Mouse (Mus musculus): ENCODE measurements at regions not wholly inside any gene's neighbourhood (a gene's known extent, or its start where the extent isn't known, plus 50 kb on each side); places are given as distances from the start of the nearest gene placed in this dataset.

DNA sequence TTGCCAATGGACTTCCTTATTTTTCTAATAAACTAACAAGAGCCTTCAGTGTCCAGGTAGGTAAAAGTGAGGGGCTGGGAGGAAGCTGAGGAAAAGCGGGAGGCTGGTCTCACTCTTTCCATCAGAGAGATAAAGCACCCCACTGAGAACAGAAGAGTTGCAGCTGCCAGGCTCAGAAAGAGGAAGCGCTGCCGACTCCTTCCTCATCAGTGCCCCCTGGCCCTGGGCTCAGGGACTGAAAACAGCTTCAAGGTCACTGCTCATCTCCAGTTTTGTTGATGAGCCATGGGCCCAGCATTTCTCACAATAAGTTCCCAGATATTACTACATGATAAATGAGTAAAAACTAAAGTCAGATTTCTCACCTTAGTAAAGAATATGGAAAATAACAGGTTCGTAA is 57.4 kb upstream of the Frmd6 start:
- no peaks in the 10 kb centered on the region for H3K27me3 ChIP-seq (ENCODE audit: control insufficient read depth, insufficient read depth, low read length)
- no peak overlapping the region for H3K27ac ChIP-seq (replicated peaks; ENCODE audit: low read depth, low read length)
- no peak overlapping the region for H3K9ac ChIP-seq (replicated peaks; ENCODE audit: low read length)
- no peaks in the 10 kb centered on the region for H3K9me3 ChIP-seq (ENCODE audit: control insufficient read depth, low read length)
- DNase-seq (no peak), ATAC-seq (ENCODE audit: low FRiP score, low TSS enrichment) (no peak)
- H3K4me1 ChIP-seq (ENCODE audit: control insufficient read depth, insufficient read depth, low read length) = no peaks in the 10 kb centered on the region
- WGBS = 47% methylated on average over 4 of the region's 4 CpGs
- H3K4me3 ChIP-seq (replicated peaks; ENCODE audit: low read depth, low read length) = no peak overlapping the region
- no peak overlapping the region for H3K4me2 ChIP-seq (ENCODE audit: low read length)
- H3K36me3 ChIP-seq (ENCODE audit: control insufficient read depth, insufficient read depth, low read length) = no peaks in the 10 kb centered on the region

DNA sequence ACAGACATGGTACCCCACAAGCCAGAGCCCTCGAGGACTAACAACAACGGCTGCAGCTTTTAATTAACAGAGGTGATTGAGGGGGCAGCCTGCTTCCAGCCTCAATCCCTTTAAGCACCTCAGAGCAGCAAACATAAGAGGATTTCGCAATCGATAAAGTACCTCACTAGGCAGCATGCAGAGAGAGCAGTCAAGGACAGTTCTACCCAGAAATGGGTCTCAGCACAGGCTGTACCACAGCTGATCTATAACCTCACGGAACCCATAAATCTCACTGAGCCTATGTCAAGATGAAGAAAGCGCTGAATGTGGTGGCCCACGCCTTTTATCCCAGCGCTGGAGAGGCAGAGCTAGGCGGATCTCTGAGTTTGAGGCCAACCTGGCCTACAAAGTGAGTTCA is 56.6 kb upstream of the Frmd6 start:
- ATAC-seq (ENCODE audit: low FRiP score, low TSS enrichment) (no peak), DNase-seq (no peak)
- no peak overlapping the region for H3K27ac ChIP-seq (replicated peaks; ENCODE audit: low read depth, low read length)
- no peaks in the 10 kb centered on the region for H3K27me3 ChIP-seq (ENCODE audit: control insufficient read depth, insufficient read depth, low read length)
- no peak overlapping the region for H3K4me2 ChIP-seq (ENCODE audit: low read length)
- H3K9me3 ChIP-seq (ENCODE audit: control insufficient read depth, low read length) = no peaks in the 10 kb centered on the region
- 86% methylated on average over 9 of the region's 9 CpGs for WGBS
- H3K9ac ChIP-seq (replicated peaks; ENCODE audit: low read length) = no peak overlapping the region
- H3K4me1 ChIP-seq (ENCODE audit: control insufficient read depth, insufficient read depth, low read length) = no peaks in the 10 kb centered on the region
- no peak overlapping the region for H3K4me3 ChIP-seq (replicated peaks; ENCODE audit: low read depth, low read length)
- no peaks in the 10 kb centered on the region for H3K36me3 ChIP-seq (ENCODE audit: control insufficient read depth, insufficient read depth, low read length)

DNA sequence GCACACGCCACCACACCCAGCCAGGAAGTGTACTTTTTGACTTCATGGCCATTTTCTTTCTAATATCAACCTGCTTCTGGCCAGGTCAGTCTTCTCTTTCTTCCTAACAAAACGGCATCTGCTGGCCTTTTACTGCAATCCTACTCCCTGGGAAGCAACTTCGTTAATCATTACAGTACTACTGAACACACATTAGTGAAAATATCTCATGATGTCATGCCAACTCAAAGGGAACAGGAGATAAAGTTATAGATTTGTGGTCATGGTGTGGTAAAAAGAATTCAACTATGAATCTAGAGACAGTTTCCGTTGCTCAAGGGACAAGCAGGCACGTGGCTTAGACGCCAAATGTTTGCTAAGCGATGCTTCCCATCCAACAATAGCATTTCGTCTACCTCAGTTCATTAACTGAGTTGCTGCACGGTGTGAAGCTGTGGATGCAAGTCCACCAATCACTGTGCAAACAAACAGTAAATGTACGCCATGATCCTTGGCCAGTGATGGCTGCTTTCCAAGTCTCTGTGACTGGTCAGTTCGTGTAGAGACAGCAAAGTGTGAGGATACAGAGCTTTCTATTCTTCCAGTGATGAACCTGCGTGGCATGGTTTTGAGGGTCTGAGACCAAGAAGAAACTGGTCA is 55.7 kb upstream of the Frmd6 start:
- Histone ChIP-seq H3K27ac (replicated peaks; ENCODE audit: low read depth, low read length) (no peak overlapping the region), H3K4me2 (ENCODE audit: low read length) (no peak overlapping the region), H3K4me3 (replicated peaks; ENCODE audit: low read depth, low read length) (no peak overlapping the region), H3K9ac (replicated peaks; ENCODE audit: low read length) (no peak overlapping the region), H3K27me3 (ENCODE audit: control insufficient read depth, insufficient read depth, low read length) (no peaks in the 10 kb centered on the region), H3K9me3 (ENCODE audit: control insufficient read depth, low read length) (no peaks in the 10 kb centered on the region), H3K36me3 (ENCODE audit: control insufficient read depth, insufficient read depth, low read length) (no peaks in the 10 kb centered on the region), H3K4me1 (ENCODE audit: control insufficient read depth, insufficient read depth, low read length) (no peaks in the 10 kb centered on the region)
- DNase-seq (no peak), ATAC-seq (ENCODE audit: low FRiP score, low TSS enrichment) (no peak)
- WGBS = 90% methylated on average over 12 of the region's 12 CpGs

DNA sequence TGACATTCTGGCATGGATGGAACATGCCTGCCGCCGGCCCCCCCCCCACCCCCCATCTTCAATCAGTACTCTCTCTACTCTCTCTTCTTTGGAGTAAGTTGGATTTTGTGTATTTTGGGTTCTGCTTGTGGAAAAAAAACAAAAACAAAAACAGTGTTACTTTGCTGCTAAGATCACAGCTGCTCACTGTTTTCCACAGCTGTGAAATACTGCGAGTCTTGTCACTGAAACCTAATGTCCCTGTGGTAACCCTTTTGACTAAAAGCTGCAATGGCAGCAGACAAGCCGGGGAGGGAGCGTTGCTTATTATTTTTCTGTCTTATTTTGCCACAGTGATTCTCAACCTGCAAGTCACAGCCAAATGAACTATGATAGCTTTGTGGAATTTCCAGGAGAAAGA is 51.3 kb upstream of the Frmd6 start:
- 92% methylated on average over 5 of the region's 5 CpGs for WGBS
- H3K4me1 ChIP-seq (ENCODE audit: control insufficient read depth, insufficient read depth, low read length) = no peaks in the 10 kb centered on the region; the same call in 1 of the 2 replicates

GRCm38 (mm10) chr12:70774816-70775591 is 50.3 kb upstream of the Frmd6 start:
- no peaks in the 10 kb centered on the region for H3K27me3 ChIP-seq (ENCODE audit: control insufficient read depth, insufficient read depth, low read length)
- 71% methylated on average over 8 of the region's 8 CpGs for WGBS
- ATAC-seq (ENCODE audit: low FRiP score, low TSS enrichment) = no peak
- no peak overlapping the region for H3K4me2 ChIP-seq (ENCODE audit: low read length)
- H3K9me3 ChIP-seq (ENCODE audit: control insufficient read depth, low read length) = no peaks in the 10 kb centered on the region
- no peaks in the 10 kb centered on the region; the same call in 1 of the 2 replicates for H3K4me1 ChIP-seq (ENCODE audit: control insufficient read depth, insufficient read depth, low read length)
- no peak for DNase-seq
- H3K36me3 ChIP-seq (ENCODE audit: control insufficient read depth, insufficient read depth, low read length) = no peaks in the 10 kb centered on the region
- no peak overlapping the region for H3K9ac ChIP-seq (replicated peaks; ENCODE audit: low read length)
- no peak overlapping the region for H3K4me3 ChIP-seq (replicated peaks; ENCODE audit: low read depth, low read length)
- H3K27ac ChIP-seq (replicated peaks; ENCODE audit: low read depth, low read length) = no peak overlapping the region

More for the DNA sequence above, 51.3 kb upstream of the Frmd6 start:
- no peak for ATAC-seq (ENCODE audit: low FRiP score, low TSS enrichment)
- no peaks in the 10 kb centered on the region for H3K9me3 ChIP-seq (ENCODE audit: control insufficient read depth, low read length)
- no peak overlapping the region for H3K4me2 ChIP-seq (ENCODE audit: low read length)
- no peaks in the 10 kb centered on the region for H3K27me3 ChIP-seq (ENCODE audit: control insufficient read depth, insufficient read depth, low read length)
- no peak overlapping the region for H3K27ac ChIP-seq (replicated peaks; ENCODE audit: low read depth, low read length)
- no peak overlapping the region for H3K4me3 ChIP-seq (replicated peaks; ENCODE audit: low read depth, low read length)
- DNase-seq = no peak
- no peaks in the 10 kb centered on the region for H3K36me3 ChIP-seq (ENCODE audit: control insufficient read depth, insufficient read depth, low read length)
- H3K9ac ChIP-seq (replicated peaks; ENCODE audit: low read length) = no peak overlapping the region

Measured in midbrain, embryonic 14.5 days (tissue).